Mouse (Mus musculus): ENCODE data around the gene Fam168b.

The Fam168b gene

GRCm38 (mm10) chr1:34851562-34851961 lies 8.7 kb upstream of the Fam168b start:
- peak; percentile 37 for DNase-seq (ENCODE audit: low read depth, low spot score)

GRCm38 (mm10) chr1:34850343-34851136 lies 7.7 kb upstream of the Fam168b start:
- peak; percentile 36 for DNase-seq (ENCODE audit: low read depth, low spot score)

GRCm38 (mm10) chr1:34849745-34850342 lies 7.0 kb upstream of the Fam168b start, which contains the start of gene Plekhb2:
Plekhb2 (plus strand) TSS chr1:34849976.
- DNase-seq (ENCODE audit: low read depth, low spot score), result peak; percentile 68

GRCm38 (mm10) chr1:34847070-34847469 lies 4.2 kb upstream of the Fam168b start:
- DNase-seq (ENCODE audit: low read depth, low spot score), result no peak

- DNase-seq (ENCODE audit: low read depth, low spot score), result peak; percentile 61
Observed at GRCm38 (mm10) chr1:34842389-34842861, 440 bp downstream of the Fam168b start.

- DNase-seq (ENCODE audit: low read depth, low spot score), result no peak
Observed at GRCm38 (mm10) chr1:34841709-34842388, 1.0 kb downstream of the Fam168b start.

- DNase-seq (ENCODE audit: low read depth, low spot score), result no peak
Observed at GRCm38 (mm10) chr1:34839241-34839640, 3.6 kb downstream of the Fam168b start.

GRCm38 (mm10) chr1:34837951-34838689 lies 4.7 kb downstream of the Fam168b start:
- DNase-seq (ENCODE audit: low read depth, low spot score), result peak; percentile 68

GRCm38 (mm10) chr1:34834904-34835303 lies 8.0 kb downstream of the Fam168b start:
- no peak for DNase-seq (ENCODE audit: low read depth, low spot score)

GRCm38 (mm10) chr1:34831381-34831780 lies 11.5 kb downstream of the Fam168b start:
- DNase-seq (ENCODE audit: low read depth, low spot score), result no peak

GRCm38 (mm10) chr1:34830934-34831333 lies 11.9 kb downstream of the Fam168b start:
- DNase-seq (ENCODE audit: low read depth, low spot score), result no peak

GRCm38 (mm10) chr1:34828528-34829294 lies 14.2 kb downstream of the Fam168b start:
- no peak for DNase-seq (ENCODE audit: low read depth, low spot score)

GRCm38 (mm10) chr1:34827900-34828299 lies 15.0 kb downstream of the Fam168b start:
- no peak for DNase-seq (ENCODE audit: low read depth, low spot score)

GRCm38 (mm10) chr1:34825909-34826308 lies 17.0 kb downstream of the Fam168b start:
- no peak for DNase-seq (ENCODE audit: low read depth, low spot score)

- DNase-seq (ENCODE audit: low read depth, low spot score), result no peak
Observed at GRCm38 (mm10) chr1:34824208-34824607, 18.7 kb downstream of the Fam168b start.

- no peak for DNase-seq (ENCODE audit: low read depth, low spot score)
Observed at GRCm38 (mm10) chr1:34823353-34823752, 19.5 kb downstream of the Fam168b start.

GRCm38 (mm10) chr1:34822746-34823145 lies 20.1 kb downstream of the Fam168b start:
- no peak for DNase-seq (ENCODE audit: low read depth, low spot score)

- DNase-seq (ENCODE audit: low read depth, low spot score), result no peak
Observed at GRCm38 (mm10) chr1:34822003-34822402, 20.9 kb downstream of the Fam168b start.

- no peak for DNase-seq (ENCODE audit: low read depth, low spot score)
Observed at GRCm38 (mm10) chr1:34821411-34821810, 21.5 kb downstream of the Fam168b start.

GRCm38 (mm10) chr1:34819225-34819910 lies 23.5 kb downstream of the Fam168b start:
- DNase-seq (ENCODE audit: low read depth, low spot score), result no peak

All from R1 (cell line).